Mouse (Mus musculus) adrenal gland, postnatal 4 days (tissue): ENCODE measurements around the gene Srek1ip1. TPM values are rescaled to one million over a fixed set of nuclear protein-coding genes. Genes with fewer than 3 reads are reported as not detected.

Experiments
- DNase-seq, 2 experiments: peaks; one replicate each; pipeline ENCODE4 v3.0.0; 2021 to 2022; ENCODE audit warnings: low spot score in 2 of 2, mixed read lengths in 2 of 2
- long read RNA-seq, 2 experiments: library from polyadenylated mRNA; stranded (forward); transcript quantifications; one replicate each; pipeline ENCODE4 v2.0.0; 2021
- total RNA-seq, 2 experiments: library from RNA; stranded (reverse); gene quantifications; 2 replicates each; pipeline ENCODE4 v1.2.3; 2021

Gene Srek1ip1
- total RNA-seq, result 10 to 100 TPM; 23.2 to 25.3 TPM
- long read RNA-seq, experiment 1, transcript Srek1ip1-201 (5 exons, 2,365 nt), result major isoform, 14 of 15 reads
- long read RNA-seq, experiment 1, partial matches to known transcripts, result 0 of 15 reads
- long read RNA-seq, experiment 1, other reads (novel, unspliced or antisense), result 1 of 15 reads
- long read RNA-seq, experiment 2, transcript Srek1ip1-201 (5 exons, 2,365 nt), result major isoform, 17 of 23 reads
- long read RNA-seq, experiment 2, partial matches to known transcripts, result 2 of 23 reads
- long read RNA-seq, experiment 2, other reads (novel, unspliced or antisense), result 3 of 23 reads

- DNase-seq, result no peak
Observed at GRCm38 (mm10) chr13:104792184-104792583, at the start of gene Srek1ip1. Srek1ip1 (plus strand) TSS chr13:104792484.

GRCm38 (mm10) chr13:104742866-104743265, 49.4 kb upstream of the Srek1ip1 start:
- no peak for DNase-seq

GRCm38 (mm10) chr13:104747032-104747431, 45.3 kb upstream of the Srek1ip1 start:
- no peak for DNase-seq

GRCm38 (mm10) chr13:104759381-104759780, 32.9 kb upstream of the Srek1ip1 start:
- no peak for DNase-seq

- no peak for DNase-seq
Observed at GRCm38 (mm10) chr13:104762401-104762800, 29.9 kb upstream of the Srek1ip1 start.

- DNase-seq, result no peak
Observed at GRCm38 (mm10) chr13:104763193-104763592, 29.1 kb upstream of the Srek1ip1 start.

- DNase-seq, result no peak
Observed at GRCm38 (mm10) chr13:104779104-104779670, 13.1 kb upstream of the Srek1ip1 start.

GRCm38 (mm10) chr13:104787260-104787659, 5.0 kb upstream of the Srek1ip1 start:
- DNase-seq, result no peak

- no peak for DNase-seq
Observed at GRCm38 (mm10) chr13:104789663-104790062, 2.6 kb upstream of the Srek1ip1 start.

- DNase-seq, result no peak
Observed at GRCm38 (mm10) chr13:104794421-104794820, 2.1 kb downstream of the Srek1ip1 start.

- no peak for DNase-seq
Observed at GRCm38 (mm10) chr13:104799067-104799466, 6.8 kb downstream of the Srek1ip1 start.

- DNase-seq, result no peak
Observed at GRCm38 (mm10) chr13:104799566-104800182, 7.4 kb downstream of the Srek1ip1 start.

GRCm38 (mm10) chr13:104805681-104806080, 13.4 kb downstream of the Srek1ip1 start:
- DNase-seq, result no peak

- DNase-seq, result no peak
Observed at GRCm38 (mm10) chr13:104816270-104816634, 24.0 kb downstream of the Srek1ip1 start.

GRCm38 (mm10) chr13:104816635-104817571, 24.6 kb downstream of the Srek1ip1 start, which contains the start of gene Cwc27:
Cwc27 (minus strand) TSS chr13:104817142.
- DNase-seq, result peak; percentile 56 to 67

- no peak for DNase-seq
Observed at GRCm38 (mm10) chr13:104817696-104818095, 25.4 kb downstream of the Srek1ip1 start.

GRCm38 (mm10) chr13:104821192-104821591, 28.9 kb downstream of the Srek1ip1 start:
- DNase-seq, result no peak

GRCm38 (mm10) chr13:104821908-104822307, 29.6 kb downstream of the Srek1ip1 start:
- no peak for DNase-seq

GRCm38 (mm10) chr13:104822411-104822838, 30.1 kb downstream of the Srek1ip1 start:
- DNase-seq, result no peak

GRCm38 (mm10) chr13:104825470-104825869, 33.2 kb downstream of the Srek1ip1 start:
- DNase-seq, result no peak

- no peak for DNase-seq
Observed at GRCm38 (mm10) chr13:104832811-104833210, 40.5 kb downstream of the Srek1ip1 start.
